Mouse (Mus musculus) B cell, adult 67 days (primary cell): ENCODE measurements around the gene Sccpdh. TPM values are rescaled to one million over a fixed set of nuclear protein-coding genes. Genes with fewer than 3 reads are reported as not detected.

Source experiments
- total RNA-seq, 2 experiments: library from RNA; stranded (reverse); gene quantifications; 4 replicates each; pipeline ENCODE4 v1.2.4; 2023

Sccpdh gene
- total RNA-seq: 1 to 10 TPM; 6.3 to 6.4 TPM

DNA sequence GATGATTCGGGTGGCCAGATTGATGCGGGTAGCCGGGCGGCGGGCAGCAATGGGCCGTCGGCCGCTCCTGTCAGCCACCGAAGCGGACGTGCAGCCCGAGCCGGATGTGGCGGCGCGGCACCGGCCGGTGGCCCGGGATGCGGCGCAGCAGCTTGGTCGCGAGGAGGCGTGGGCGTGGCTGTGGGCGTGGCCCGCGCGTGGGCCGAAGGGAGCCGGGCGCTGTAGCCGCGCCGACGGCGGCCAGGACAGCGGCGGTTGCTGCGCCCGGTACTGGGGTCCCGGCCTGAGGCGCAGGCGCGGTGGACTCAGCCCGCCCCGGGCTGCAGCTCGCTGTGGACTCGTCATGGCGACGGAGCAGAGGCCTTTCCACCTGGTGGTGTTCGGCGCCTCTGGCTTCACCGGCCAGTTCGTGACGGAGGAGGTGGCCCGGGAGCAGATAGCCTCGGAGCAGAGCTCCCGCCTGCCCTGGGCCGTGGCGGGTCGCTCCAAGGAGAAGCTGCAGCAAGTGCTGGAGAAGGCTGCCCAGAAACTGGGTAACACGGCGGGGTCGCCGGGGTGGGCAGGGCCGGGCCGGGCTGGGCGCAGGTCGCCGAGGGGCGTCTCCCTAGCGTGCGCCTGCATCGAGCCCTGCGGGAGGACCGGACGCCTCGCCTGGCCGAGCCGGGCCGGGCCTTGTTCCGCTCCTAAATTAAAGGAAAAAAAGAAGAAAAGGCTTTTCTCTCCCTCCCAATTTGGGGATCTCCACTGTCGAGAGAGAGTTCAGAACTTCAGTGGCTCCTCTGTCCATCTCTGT lies at the start of gene Sccpdh:
Gene Sccpdh (plus strand): TSS at position 198 of the 793 bp plus-strand sequence.

Other genes with a start within 250 kb of the Sccpdh start
- gene Smyd3, start 150.2 kb upstream of the Sccpdh start, total RNA-seq: 10 to 100 TPM; 39.4 to 42.6 TPM
- gene Tfb2m, start 121.9 kb upstream of the Sccpdh start, total RNA-seq: 10 to 100 TPM; 28.7 to 33.3 TPM
- gene Cnst, start 121.8 kb upstream of the Sccpdh start, total RNA-seq: 10 to 100 TPM; 21.8 to 23.6 TPM
- gene Kif28, start 77.1 kb downstream of the Sccpdh start, total RNA-seq: not detected
- not detected for gene Gm10518, start 135.2 kb downstream of the Sccpdh start, total RNA-seq
- 100 to 1,000 TPM; 122 to 127 TPM for gene Ahctf1, start 135.5 kb downstream of the Sccpdh start, total RNA-seq